Mouse (Mus musculus): Measurements from ENCODE around the gene Comt. TPM values are rescaled to one million over a fixed set of nuclear protein-coding genes. Genes with fewer than 3 reads are reported as not detected.

The Comt gene
- polyA plus RNA-seq, 1 experiment from 2014 or later, result 60.8 TPM

GRCm38 (mm10) chr16:18396791-18397621, 29.6 kb downstream of the Comt start:
- 96% methylated on average over 27 of the region's 27 CpGs for whole genome bisulfite sequencing
- H3K4me2 ChIP-seq (ENCODE audit: low read depth), result no peak overlapping the region
- DNase-seq (ENCODE audit: low spot score) (no peak), ATAC-seq (ENCODE audit: insufficient read depth, low FRiP score, low TSS enrichment) (no peak)
- H3K4me1 ChIP-seq (ENCODE audit: control insufficient read depth, insufficient read depth, low read length), result peaks cover 58% of the 10 kb centered on the region
- no peak overlapping the region for H3K27ac ChIP-seq (ENCODE audit: low read depth, low read length)
- no peaks in the 10 kb centered on the region for H3K9me3 ChIP-seq (ENCODE audit: control insufficient read depth, low read length)
- no peak overlapping the region for H3K9ac ChIP-seq (ENCODE audit: low read length)
- no peak overlapping the region for H3K4me3 ChIP-seq (ENCODE audit: low read depth, low read length)
- peaks cover 26% of the 10 kb centered on the region for H3K36me3 ChIP-seq (ENCODE audit: control insufficient read depth, insufficient read depth, low read length)
- no peaks in the 10 kb centered on the region for H3K27me3 ChIP-seq (ENCODE audit: control insufficient read depth, insufficient read depth, low read length)

GRCm38 (mm10) chr16:18396201-18396600, 30.5 kb downstream of the Comt start:
- Histone ChIP-seq H3K27me3 (ENCODE audit: control insufficient read depth, insufficient read depth, low read length) (no peaks in the 10 kb centered on the region), H3K9me3 (ENCODE audit: control insufficient read depth, low read length) (no peaks in the 10 kb centered on the region), H3K27ac (ENCODE audit: low read depth, low read length) (peak overlapping the region; percentile 82), H3K4me3 (ENCODE audit: low read depth, low read length) (no peak overlapping the region), H3K4me2 (ENCODE audit: low read depth) (peak overlapping the region; percentile 95), H3K9ac (ENCODE audit: low read length) (peak overlapping the region; percentile 29; the same call in 1 of the 2 replicates), H3K36me3 (ENCODE audit: control insufficient read depth, insufficient read depth, low read length) (peaks cover 24% of the 10 kb centered on the region), H3K4me1 (ENCODE audit: control insufficient read depth, insufficient read depth, low read length) (peaks cover 54% of the 10 kb centered on the region)
- DNase-seq (ENCODE audit: low spot score) (no peak), ATAC-seq (ENCODE audit: insufficient read depth, low FRiP score, low TSS enrichment) (no peak)
- WGBS, result 69% methylated on average over 2 of the region's 2 CpGs

- DNase-seq (ENCODE audit: low spot score), result no peak
- Histone ChIP-seq H3K9me3 (ENCODE audit: control insufficient read depth, low read length) (no peaks in the 10 kb centered on the region), H3K4me2 (ENCODE audit: low read depth) (peak overlapping the region; percentile 95), H3K9ac (ENCODE audit: low read length) (peak overlapping the region; percentile 29; the same call in 1 of the 2 replicates), H3K36me3 (ENCODE audit: control insufficient read depth, insufficient read depth, low read length) (peaks cover 23% of the 10 kb centered on the region), H3K27ac (ENCODE audit: low read depth, low read length) (peak overlapping the region; percentile 82), H3K4me3 (ENCODE audit: low read depth, low read length) (no peak overlapping the region; the same call in 1 of the 2 replicates), H3K27me3 (ENCODE audit: control insufficient read depth, insufficient read depth, low read length) (no peaks in the 10 kb centered on the region), H3K4me1 (ENCODE audit: control insufficient read depth, insufficient read depth, low read length) (peaks cover 48% of the 10 kb centered on the region)
- no peak; the same call in 1 of the 2 replicates for ATAC-seq (ENCODE audit: insufficient read depth, low FRiP score, low TSS enrichment)
- WGBS, result 38% methylated on average over 6 of the region's 7 CpGs
Measured at GRCm38 (mm10) chr16:18395620-18396036, 31.0 kb downstream of the Comt start.

GRCm38 (mm10) chr16:18394777-18395619, 31.7 kb downstream of the Comt start:
- ATAC-seq (ENCODE audit: insufficient read depth, low FRiP score, low TSS enrichment) (peak; percentile 41), DNase-seq (ENCODE audit: low spot score) (peak; percentile 57)
- Histone ChIP-seq H3K9me3 (ENCODE audit: control insufficient read depth, low read length) (no peaks in the 10 kb centered on the region), H3K9ac (ENCODE audit: low read length) (peak overlapping the region; percentile 18; the same call in 1 of the 2 replicates), H3K4me2 (ENCODE audit: low read depth) (peak overlapping the region; percentile 95), H3K4me3 (ENCODE audit: low read depth, low read length) (0 out of 2 replicates have a peak overlapping the region, but pooled peaks have one; percentile 8), H3K36me3 (ENCODE audit: control insufficient read depth, insufficient read depth, low read length) (peaks cover 18% of the 10 kb centered on the region), H3K27ac (ENCODE audit: low read depth, low read length) (peak overlapping the region; percentile 82), H3K4me1 (ENCODE audit: control insufficient read depth, insufficient read depth, low read length) (peaks cover 42% of the 10 kb centered on the region), H3K27me3 (ENCODE audit: control insufficient read depth, insufficient read depth, low read length) (no peaks in the 10 kb centered on the region)
- 21% methylated on average over 11 of the region's 11 CpGs for WGBS

GRCm38 (mm10) chr16:18394056-18394455, 32.6 kb downstream of the Comt start:
- DNase-seq (ENCODE audit: low spot score) (no peak), ATAC-seq (ENCODE audit: insufficient read depth, low FRiP score, low TSS enrichment) (no peak)
- peak overlapping the region; percentile 87 for H3K4me3 ChIP-seq (ENCODE audit: low read depth, low read length)
- H3K4me2 ChIP-seq (ENCODE audit: low read depth), result peak overlapping the region; percentile 95
- H3K9ac ChIP-seq (ENCODE audit: low read length), result peak overlapping the region; percentile 96
- H3K27ac ChIP-seq (ENCODE audit: low read depth, low read length), result no peak overlapping the region
- no peaks in the 10 kb centered on the region for H3K27me3 ChIP-seq (ENCODE audit: control insufficient read depth, insufficient read depth, low read length)
- H3K36me3 ChIP-seq (ENCODE audit: control insufficient read depth, insufficient read depth, low read length), result peaks cover 12% of the 10 kb centered on the region
- 81% methylated on average over 3 of the region's 3 CpGs for WGBS
- H3K9me3 ChIP-seq (ENCODE audit: control insufficient read depth, low read length), result no peaks in the 10 kb centered on the region
- H3K4me1 ChIP-seq (ENCODE audit: control insufficient read depth, insufficient read depth, low read length), result peaks cover 37% of the 10 kb centered on the region

- WGBS, result 57% methylated on average over 5 of the region's 5 CpGs
- Histone ChIP-seq H3K4me2 (ENCODE audit: low read depth) (peak overlapping the region; percentile 95), H3K4me1 (ENCODE audit: control insufficient read depth, insufficient read depth, low read length) (peaks cover 38% of the 10 kb centered on the region), H3K27ac (ENCODE audit: low read depth, low read length) (peak overlapping the region; percentile 40; the same call in 1 of the 2 replicates), H3K36me3 (ENCODE audit: control insufficient read depth, insufficient read depth, low read length) (peaks cover 10% of the 10 kb centered on the region), H3K4me3 (ENCODE audit: low read depth, low read length) (peak overlapping the region; percentile 87), H3K9ac (ENCODE audit: low read length) (peak overlapping the region; percentile 96), H3K9me3 (ENCODE audit: control insufficient read depth, low read length) (no peaks in the 10 kb centered on the region), H3K27me3 (ENCODE audit: control insufficient read depth, insufficient read depth, low read length) (no peaks in the 10 kb centered on the region)
- no peak for DNase-seq (ENCODE audit: low spot score)
- ATAC-seq (ENCODE audit: insufficient read depth, low FRiP score, low TSS enrichment), result no peak
Measured at GRCm38 (mm10) chr16:18393595-18393994, 33.1 kb downstream of the Comt start.

GRCm38 (mm10) chr16:18392469-18393426, 33.9 kb downstream of the Comt start:
- DNase-seq (ENCODE audit: low spot score) (peak; percentile 91), ATAC-seq (ENCODE audit: insufficient read depth, low FRiP score, low TSS enrichment) (peak; percentile 77)
- Histone ChIP-seq H3K9me3 (ENCODE audit: control insufficient read depth, low read length) (no peaks in the 10 kb centered on the region), H3K9ac (ENCODE audit: low read length) (peak overlapping the region; percentile 96), H3K27ac (ENCODE audit: low read depth, low read length) (peak overlapping the region; percentile 91), H3K36me3 (ENCODE audit: control insufficient read depth, insufficient read depth, low read length) (peaks cover 6% of the 10 kb centered on the region), H3K4me3 (ENCODE audit: low read depth, low read length) (peak overlapping the region; percentile 87), H3K4me1 (ENCODE audit: control insufficient read depth, insufficient read depth, low read length) (peaks cover 46% of the 10 kb centered on the region), H3K4me2 (ENCODE audit: low read depth) (peak overlapping the region; percentile 95), H3K27me3 (ENCODE audit: control insufficient read depth, insufficient read depth, low read length) (no peaks in the 10 kb centered on the region)
- under 1% methylated on average over 63 of the region's 63 CpGs for WGBS

GRCm38 (mm10) chr16:18391728-18392127, 34.9 kb downstream of the Comt start:
- H3K36me3 ChIP-seq (ENCODE audit: control insufficient read depth, insufficient read depth, low read length), result no peaks in the 10 kb centered on the region
- ATAC-seq (ENCODE audit: insufficient read depth, low FRiP score, low TSS enrichment), result no peak
- H3K4me1 ChIP-seq (ENCODE audit: control insufficient read depth, insufficient read depth, low read length), result peaks cover 56% of the 10 kb centered on the region
- no peak for DNase-seq (ENCODE audit: low spot score)
- no peak overlapping the region for H3K27ac ChIP-seq (ENCODE audit: low read depth, low read length)
- H3K9ac ChIP-seq (ENCODE audit: low read length), result no peak overlapping the region
- no peaks in the 10 kb centered on the region for H3K9me3 ChIP-seq (ENCODE audit: control insufficient read depth, low read length)
- 83% methylated on average over 3 of the region's 3 CpGs for WGBS
- no peaks in the 10 kb centered on the region for H3K27me3 ChIP-seq (ENCODE audit: control insufficient read depth, insufficient read depth, low read length)
- no peak overlapping the region for H3K4me2 ChIP-seq (ENCODE audit: low read depth)
- no peak overlapping the region for H3K4me3 ChIP-seq (ENCODE audit: low read depth, low read length)
